Mouse (Mus musculus): ENCODE measurements at regions not wholly inside any gene's neighbourhood (a gene's known extent, or its start where the extent isn't known, plus 50 kb on each side); places are given as distances from the start of the nearest gene placed in this dataset.
"Not testable (repeated sequence)": the region's sequence is repeated elsewhere in the genome, so short reads cannot be mapped to it uniquely, and the experiment has no call there.

GRCm38 (mm10) chr11:48657851-48658250 is 142.3 kb upstream of the Rack1 start:
- DNase-seq = no peak

- no peak for DNase-seq
These were observed 138.5 kb upstream of the Rack1 start for GRCm38 (mm10) chr11:48661641-48662040.

- no peak for DNase-seq
These were observed 115.3 kb upstream of the Rack1 start for GRCm38 (mm10) chr11:48684781-48685314.

- no peak for DNase-seq
These were observed 110.1 kb upstream of the Rack1 start for GRCm38 (mm10) chr11:48690070-48690469.

- peak; percentile 1 to 30 for DNase-seq
These were observed 103.8 kb upstream of the Rack1 start for GRCm38 (mm10) chr11:48696352-48696751.

GRCm38 (mm10) chr11:48697191-48697590 is 102.9 kb upstream of the Rack1 start:
- no peak for DNase-seq

GRCm38 (mm10) chr11:48707192-48707591 is 92.9 kb upstream of the Rack1 start:
- DNase-seq = no peak

GRCm38 (mm10) chr11:48710972-48711371 is 89.2 kb upstream of the Rack1 start:
- DNase-seq = no peak

GRCm38 (mm10) chr11:48724068-48724467 is 76.1 kb upstream of the Rack1 start:
- no peak for DNase-seq

- not testable (repeated sequence) for DNase-seq
These were observed 69.3 kb upstream of the Rack1 start for GRCm38 (mm10) chr11:48730826-48731225.

- no peak for DNase-seq
These were observed 53.6 kb upstream of the Rack1 start for GRCm38 (mm10) chr11:48746503-48746902.

- DNase-seq = no peak
These were observed 52.1 kb upstream of the Rack1 start for GRCm38 (mm10) chr11:48748066-48748465.

All from kidney, postnatal 36 days (tissue).